Mouse (Mus musculus) heart, adult 8-10 months (tissue): ENCODE measurements around the gene Syn3. TPM values are rescaled to one million over a fixed set of nuclear protein-coding genes. Genes with fewer than 3 reads are reported as not detected.
A peak's percentile ranks its signal among the peaks of the same experiment; 100 is the strongest.

Source experiments
- DNase-seq: peaks from one replicate; pipeline ENCODE4 v3.0.0; 2022; ENCODE audit warnings: low spot score
- total RNA-seq, 4 experiments: library from RNA; stranded (reverse); gene quantifications; 2 replicates each; pipeline ENCODE4 v1.2.4; 2022

Gene Syn3
- total RNA-seq, 4 experiments from 2014 or later, result 0.34 to 0.79 (median 0.47) TPM

DNA sequence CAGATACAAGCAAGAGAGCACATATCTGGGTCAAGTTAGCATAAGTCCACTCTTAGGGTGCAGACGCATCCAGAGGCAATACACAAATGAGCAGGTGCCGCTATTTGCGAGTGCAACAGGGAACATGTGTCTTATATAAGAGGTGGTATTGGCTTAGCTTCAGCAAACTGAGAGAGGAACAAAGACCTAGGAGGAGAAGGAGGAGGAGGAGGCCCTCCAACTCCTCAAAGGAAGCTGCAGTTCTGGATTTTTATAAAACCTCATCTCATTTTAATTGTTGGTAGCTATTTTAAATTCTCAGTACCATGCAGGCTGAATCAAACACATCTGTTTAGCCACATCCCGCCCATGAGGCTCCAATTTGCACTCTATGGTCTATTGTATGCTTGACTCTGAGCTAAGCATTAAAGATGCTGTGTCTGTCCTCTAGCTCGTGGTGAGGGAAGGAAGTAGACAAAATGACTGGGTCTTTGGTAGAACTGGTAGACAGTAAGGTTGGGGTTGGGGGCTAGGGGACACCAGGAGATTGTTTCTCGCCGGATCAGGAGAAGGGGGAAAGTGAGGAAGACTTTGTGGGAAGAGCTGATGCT, 219.0 kb downstream of the Syn3 start:
- DNase-seq, result no peak

DNA sequence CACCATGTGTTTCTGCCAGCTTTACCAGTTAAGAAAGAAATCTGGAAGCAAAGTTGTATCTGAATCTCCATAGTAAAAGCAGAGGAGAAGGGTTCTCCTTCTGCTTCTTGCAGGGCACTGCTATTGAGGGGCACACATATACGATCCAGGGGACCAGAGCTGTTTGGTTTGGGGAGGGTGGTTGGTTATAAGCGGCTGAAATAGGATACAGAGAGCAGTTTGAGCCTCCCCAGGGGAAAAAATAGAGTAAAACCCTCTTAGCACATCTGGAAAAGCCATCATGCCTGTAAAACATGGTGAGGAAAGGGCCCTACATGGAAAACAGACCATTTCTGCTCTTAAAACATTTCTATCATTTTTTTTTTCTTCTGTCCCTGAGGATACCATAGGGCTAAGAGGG, 220.2 kb downstream of the Syn3 start:
- DNase-seq, result no peak

- DNase-seq, result no peak
Measured at GRCm38 (mm10) chr10:86277327-86277726, 221.4 kb downstream of the Syn3 start.

GRCm38 (mm10) chr10:86275585-86275984, 223.1 kb downstream of the Syn3 start:
- DNase-seq, result no peak

DNA sequence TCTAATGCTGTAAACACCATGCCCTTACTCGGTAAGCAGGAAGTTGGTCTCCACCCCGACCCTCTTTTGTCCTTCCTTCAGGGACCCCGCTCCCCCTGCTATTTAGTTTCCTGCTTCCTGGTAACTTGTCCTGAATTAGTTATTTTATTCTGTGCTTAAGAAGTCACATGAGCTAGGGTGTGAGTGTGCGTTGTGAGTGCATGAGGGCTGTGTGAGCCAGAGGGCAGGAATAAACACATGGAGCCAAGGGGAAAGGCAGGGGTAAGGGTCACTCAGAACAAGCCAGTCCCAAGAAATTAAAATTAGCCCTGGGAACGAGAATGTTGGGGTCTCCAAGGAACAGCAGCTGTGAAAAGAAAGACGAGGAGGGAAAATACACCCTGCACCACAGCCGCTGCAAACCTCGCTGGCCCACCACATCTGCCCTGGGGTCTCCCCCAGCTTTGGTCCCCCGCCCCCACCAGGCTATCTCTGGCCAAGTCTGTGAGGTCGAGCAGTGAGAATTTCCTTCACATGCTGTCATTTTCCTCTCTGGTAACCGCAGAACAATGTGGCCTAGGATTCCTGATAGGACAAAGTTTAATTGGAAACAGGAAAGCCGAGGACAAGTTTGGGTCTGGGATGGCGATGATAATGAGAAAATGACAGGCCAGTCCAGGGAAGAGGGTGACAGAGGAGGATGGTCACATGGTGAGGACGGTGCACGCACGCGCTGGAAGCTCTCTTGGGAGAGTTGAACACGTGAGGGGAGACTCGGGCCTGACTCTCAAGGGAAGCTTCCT, 225.1 kb downstream of the Syn3 start:
- peak; percentile 85 for DNase-seq

- DNase-seq, result no peak
Measured at GRCm38 (mm10) chr10:86272826-86273225, 225.9 kb downstream of the Syn3 start.

GRCm38 (mm10) chr10:86270254-86270653, 228.4 kb downstream of the Syn3 start:
- DNase-seq, result peak; percentile 73

- DNase-seq, result peak; percentile 44
Measured at GRCm38 (mm10) chr10:86264618-86265017, 234.1 kb downstream of the Syn3 start.

DNA sequence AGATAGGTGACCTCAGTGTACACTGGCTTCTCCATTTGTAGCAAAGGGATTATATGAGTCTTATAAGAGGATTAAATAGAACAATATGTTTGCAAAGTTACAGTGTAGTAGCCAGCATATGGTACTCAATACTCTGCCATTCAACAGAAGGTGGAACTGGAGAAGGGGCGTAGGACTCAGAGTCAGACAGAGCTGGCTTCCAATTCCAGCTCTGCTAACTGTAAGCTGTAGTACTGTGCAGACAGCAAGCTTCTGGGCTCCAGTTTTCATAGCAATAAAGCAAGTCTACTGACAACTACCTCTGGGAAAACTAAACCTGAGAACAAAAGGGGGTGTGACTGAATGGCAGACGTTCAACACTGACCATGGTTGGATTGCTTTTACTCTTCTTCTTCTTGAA, 237.0 kb downstream of the Syn3 start:
- no peak for DNase-seq

DNA sequence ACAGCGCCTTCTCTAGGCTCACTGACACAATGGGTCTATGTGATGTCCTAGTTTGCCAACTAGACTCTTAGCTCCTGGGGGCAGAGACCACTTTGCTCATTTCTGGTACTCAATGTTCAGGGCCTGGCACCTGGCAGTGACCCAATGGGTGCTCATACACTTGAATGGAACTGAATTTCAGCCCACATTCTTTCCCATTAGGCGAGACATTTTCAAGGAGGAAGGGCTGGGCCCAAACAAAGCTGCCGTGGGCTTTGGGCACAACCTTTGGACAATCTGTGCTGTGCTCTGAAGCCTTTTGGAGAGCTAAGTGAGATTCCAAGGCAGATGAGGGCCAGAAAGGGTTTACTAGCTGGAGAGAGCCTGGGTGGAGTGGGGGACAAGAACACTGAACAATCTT, 239.7 kb downstream of the Syn3 start:
- DNase-seq, result no peak

GRCm38 (mm10) chr10:86258046-86258445, 240.7 kb downstream of the Syn3 start:
- no peak for DNase-seq

DNA sequence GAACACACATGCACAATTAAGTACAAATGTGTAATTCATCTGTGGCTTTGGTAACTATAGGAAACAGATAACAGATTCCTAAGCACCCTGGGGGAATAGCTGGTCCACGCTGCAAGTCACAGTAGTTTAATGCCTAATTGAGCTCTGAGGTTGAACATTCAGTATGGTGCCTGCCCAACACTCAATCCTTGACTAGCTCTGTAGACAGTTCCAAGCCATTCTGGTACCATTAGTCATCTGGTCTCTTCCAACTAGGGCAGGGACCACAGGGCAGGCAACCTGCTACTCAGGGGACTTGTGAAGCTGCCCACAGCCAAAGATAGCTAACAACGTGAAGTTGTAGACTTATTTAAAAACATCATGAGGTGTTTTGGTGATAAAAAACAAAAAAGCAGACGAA, 241.7 kb downstream of the Syn3 start:
- no peak for DNase-seq

DNA sequence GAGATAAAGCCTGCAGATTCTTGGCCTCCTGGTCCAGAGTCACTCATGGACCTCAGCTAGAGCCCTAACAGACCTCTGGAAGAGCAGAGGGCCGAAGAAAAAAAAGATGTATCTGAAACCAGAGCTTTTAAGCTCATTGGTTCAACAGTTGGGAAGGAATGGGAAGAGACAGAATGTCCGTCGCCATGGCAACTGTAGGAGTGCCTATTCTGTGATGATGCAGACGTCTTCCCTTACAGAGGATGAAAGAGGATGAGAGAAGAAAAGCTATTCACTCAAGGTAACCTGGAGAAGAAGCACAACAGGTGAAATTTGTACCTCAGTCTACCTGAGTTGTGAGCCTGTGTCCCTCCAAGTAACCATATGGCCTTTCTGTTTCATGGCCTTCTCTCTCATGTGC, 242.5 kb downstream of the Syn3 start:
- DNase-seq, result no peak

GRCm38 (mm10) chr10:86250149-86250922, 248.4 kb downstream of the Syn3 start:
- no peak for DNase-seq

DNA sequence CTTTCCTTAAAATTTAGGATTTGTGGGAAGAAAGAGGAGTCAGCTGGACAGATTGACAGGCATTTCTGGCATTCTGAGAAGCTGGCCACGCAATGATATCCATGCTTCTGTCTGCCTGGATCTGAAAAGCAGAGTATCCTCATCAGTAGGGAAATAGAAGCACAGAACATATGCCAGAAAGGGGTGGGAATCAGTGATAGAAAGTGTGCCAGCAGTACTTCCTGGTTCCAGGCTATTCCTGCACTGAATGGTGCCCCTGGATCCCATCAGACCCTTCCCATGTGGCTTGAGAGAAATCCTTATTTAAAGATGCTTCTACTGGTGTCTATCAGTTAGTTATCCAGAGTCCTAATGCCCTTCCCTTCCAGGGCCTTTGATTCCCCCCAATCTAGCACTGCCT, 249.4 kb downstream of the Syn3 start:
- no peak for DNase-seq

DNA sequence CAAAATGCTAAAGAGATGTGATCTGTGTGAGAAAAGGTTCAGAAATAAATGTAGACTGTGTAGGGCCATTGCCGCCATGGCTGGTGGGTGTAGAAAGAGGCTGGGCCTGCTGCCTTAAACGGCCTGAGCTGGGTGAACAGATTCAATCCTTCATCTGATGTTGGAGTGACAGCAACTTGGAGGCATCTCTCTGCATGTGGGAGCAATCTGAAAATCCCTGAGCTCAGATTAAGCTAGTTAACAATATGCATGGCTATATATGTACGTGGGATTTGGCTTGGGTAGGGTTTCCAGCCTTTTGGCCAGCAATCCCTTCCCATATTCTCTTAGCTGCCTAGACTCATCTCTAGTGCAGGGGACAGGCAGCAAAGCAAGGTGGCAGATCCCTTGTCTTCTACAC, 249.9 kb downstream of the Syn3 start:
- no peak for DNase-seq

- DNase-seq, result no peak
Measured at GRCm38 (mm10) chr10:86248131-86248740, 250.5 kb downstream of the Syn3 start.

DNA sequence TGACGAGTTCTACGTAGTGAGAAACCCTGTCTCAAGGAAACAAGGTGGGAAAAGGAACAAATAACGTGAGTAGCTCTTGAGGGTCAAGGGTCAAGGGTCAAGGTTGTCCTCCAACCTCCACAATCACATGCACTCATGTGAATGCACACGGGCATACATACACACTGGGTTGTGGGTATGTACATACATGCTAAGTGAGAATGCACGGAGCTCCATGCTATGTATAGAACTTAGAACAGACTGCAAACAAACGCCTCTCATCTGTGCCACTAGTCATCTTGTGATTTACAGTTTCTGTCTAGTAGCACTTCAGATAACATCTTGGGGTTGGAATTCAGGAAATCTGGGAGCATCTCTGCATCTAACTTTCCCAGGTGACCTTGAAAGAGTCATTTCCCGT, 253.3 kb downstream of the Syn3 start:
- DNase-seq, result no peak

- DNase-seq, result no peak
Measured at GRCm38 (mm10) chr10:86243525-86243924, 255.2 kb downstream of the Syn3 start.

DNA sequence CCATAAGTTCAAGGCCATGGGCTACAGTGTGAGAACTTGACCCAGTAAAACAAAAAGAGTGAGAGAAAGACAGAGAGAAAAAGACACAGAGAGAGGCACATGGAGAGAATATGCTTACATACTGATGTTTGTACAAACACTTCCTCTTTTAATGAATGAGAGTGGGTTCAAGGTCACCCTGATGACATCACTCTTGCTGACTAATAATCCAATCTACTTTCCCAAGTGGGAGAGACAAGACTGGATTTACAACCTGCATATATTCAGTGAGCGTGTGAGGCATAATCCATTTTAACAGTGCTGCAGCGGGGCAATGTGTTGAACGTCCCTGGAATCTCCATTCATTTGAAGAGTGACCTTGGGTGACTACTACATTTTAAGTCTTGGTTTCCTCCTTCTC, 256.0 kb downstream of the Syn3 start:
- no peak for DNase-seq

- peak; percentile 36 for DNase-seq
Measured at GRCm38 (mm10) chr10:86230006-86230405, 268.7 kb downstream of the Syn3 start.

- no peak for DNase-seq
Measured at GRCm38 (mm10) chr10:86225480-86225879, 273.2 kb downstream of the Syn3 start.
